Mouse (Mus musculus) left cerebral cortex, adult 9 months (tissue): ENCODE data around the gene Rhox3f.
"Not testable (repeated sequence)": the region's sequence is repeated elsewhere in the genome, so short reads cannot be mapped to it uniquely, and the experiment has no call there.

Experiments used
- DNase-seq, 2 experiments: peaks; one replicate each; pipeline ENCODE4 v3.0.0; 2022; ENCODE audit warnings: low spot score in 2 of 2

Gene Rhox3f

DNA sequence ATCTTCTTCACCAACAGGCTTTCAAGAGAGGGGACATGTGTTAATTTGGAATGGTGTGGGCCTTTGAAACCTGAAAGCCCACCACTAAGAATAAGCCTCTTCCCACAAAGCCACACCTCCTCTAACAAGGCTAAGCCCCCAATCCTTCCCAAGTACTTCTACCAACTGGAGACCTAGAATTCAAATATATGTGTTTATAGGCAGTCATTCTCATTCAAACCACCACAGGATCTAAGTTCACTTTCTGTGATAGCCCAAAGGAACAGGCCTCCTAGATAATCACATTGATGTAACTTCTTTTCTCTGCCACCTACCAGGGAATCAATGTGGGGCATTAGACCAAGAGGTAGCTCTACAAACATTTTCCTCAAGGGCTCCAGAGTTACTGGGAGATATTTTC is at the start of gene Rhox3f:
TSS of gene Rhox3f (plus strand) at position 301 of the 400 bp plus-strand sequence.
- DNase-seq: not testable (repeated sequence)

DNA sequence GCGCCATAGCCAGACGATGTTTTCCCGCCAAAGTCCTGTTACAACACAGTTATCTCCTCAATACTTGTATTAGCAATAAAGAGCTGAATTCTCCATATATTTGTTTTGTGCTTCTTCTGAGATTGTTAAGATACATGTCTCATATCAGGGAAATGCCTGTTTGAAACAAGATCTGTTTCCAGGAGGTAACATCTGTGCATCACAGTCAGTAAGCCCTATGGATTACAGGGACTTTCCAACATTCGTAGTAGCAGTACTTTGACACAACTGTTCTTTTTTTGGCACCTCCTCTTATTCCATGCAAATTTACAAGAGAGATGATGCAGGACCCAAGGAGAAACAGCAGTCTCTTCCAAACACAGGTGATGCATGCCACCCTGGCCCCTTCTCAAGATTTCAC is 39.1 kb upstream of the Rhox3f start, which contains the start of gene Rhox3e:
TSS of gene Rhox3e (plus strand) at position 301 of the 400 bp plus-strand sequence.
- DNase-seq: not testable (repeated sequence)

DNA sequence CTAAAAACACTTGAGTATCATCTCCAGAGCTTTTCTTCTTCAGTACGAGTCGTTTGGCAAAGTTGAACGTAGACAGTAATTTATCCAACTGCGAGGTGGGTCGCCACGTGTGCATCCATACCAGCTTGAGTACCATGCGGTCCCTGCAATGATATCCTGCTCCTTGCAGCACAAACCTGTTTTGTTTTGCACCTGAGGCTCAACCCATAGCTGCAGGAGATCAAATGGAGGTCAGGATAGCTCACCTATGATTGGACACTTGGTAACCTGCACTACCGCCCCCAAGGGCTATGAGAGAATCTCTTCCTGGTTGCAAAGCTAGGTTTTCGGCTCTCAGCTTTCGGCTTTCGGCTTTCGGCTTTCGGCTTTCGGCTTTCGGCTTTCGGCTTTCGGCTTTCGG is 23.7 kb upstream of the Rhox3f start, which contains the start of gene Rhox4e:
TSS of gene Rhox4e (plus strand) at position 301 of the 400 bp plus-strand sequence.
- not testable (repeated sequence) for DNase-seq

DNA sequence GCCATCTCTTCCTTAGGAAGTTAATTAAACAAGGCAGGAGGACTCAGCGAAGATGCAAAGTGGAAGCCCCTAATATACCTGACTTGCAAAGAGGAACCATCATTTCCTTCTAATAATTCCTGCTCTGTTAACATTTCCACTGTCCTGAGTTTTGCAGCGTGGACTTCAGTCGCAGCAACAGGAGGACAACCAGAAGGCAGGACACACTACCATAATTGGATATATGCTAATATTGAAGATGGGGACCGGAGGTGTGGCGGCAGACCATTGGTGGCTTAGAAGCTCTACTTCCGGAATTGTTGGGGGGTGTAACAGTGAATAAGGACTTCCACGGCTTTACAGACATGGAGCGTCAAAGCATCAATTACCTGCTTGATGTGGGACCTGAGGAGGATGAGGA is 9.7 kb upstream of the Rhox3f start, which contains the start of gene Rhox2f:
TSS of gene Rhox2f (plus strand) at position 301 of the 400 bp plus-strand sequence.
- DNase-seq: not testable (repeated sequence)

DNA sequence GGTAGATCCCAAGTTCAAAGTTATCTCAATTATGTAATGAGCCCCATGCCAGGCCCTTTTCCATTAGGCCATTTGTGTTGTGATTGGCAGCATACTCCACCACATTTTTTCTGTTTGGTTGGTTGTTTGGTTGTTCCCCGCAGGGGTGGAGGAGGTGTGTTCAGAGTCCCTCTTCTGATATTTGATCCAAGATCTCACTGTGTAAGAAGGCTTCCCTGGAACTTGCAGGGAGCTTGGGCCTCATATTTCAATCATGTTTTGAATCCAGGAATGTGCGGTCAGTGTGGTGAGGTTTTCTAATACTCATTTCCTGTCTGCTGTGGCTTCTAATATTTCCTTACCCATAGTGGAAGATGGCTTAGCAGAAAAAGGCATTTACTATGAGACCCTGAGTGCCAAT is 8.2 kb upstream of the Rhox3f start:
- not testable (repeated sequence) for DNase-seq

DNA sequence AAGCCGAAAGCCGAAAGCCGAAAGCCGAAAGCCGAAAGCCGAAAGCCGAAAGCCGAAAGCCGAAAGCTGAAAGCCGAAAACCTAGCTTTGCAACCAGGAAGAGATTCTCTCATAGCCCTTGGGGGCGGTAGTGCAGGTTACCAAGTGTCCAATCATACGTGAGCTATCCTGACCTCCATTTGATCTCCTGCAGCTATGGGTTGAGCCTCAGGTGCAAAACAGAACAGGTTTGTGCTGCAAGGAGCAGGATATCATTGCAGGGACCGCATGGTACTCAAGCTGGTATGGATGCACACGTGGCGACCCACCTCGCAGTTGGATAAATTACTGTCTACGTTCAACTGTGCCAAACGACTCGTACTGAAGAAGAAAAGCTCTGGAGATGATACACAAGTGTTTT is 26.8 kb downstream of the Rhox3f start, which contains the start of gene Rhox4f:
TSS of gene Rhox4f (minus strand) at position 101 of the 400 bp plus-strand sequence.
- DNase-seq: not testable (repeated sequence)

DNA sequence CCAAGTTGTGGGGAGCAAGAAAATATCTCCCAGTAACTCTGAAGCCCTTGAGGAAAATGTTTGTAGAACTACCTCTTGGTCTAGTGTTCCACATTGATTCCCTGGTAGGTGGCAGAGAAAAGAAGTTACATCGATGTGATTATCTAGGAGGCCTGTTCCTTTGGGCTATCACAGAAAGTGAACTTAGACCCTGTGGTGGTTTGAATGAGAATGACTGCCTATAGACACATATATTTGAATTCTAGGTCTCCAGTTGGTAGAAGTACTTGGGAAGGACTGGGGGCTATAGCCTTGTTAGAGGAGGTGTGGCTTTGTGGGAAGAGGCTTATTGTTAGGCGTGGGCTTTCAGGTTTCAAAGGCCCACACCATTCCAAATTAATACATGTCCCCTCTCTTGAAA is 47.7 kb downstream of the Rhox3f start, which contains the start of gene Rhox3g:
TSS of gene Rhox3g (minus strand) at position 101 of the 400 bp plus-strand sequence.
- DNase-seq: not testable (repeated sequence)
